Mouse (Mus musculus) bone marrow, adult 2 months (tissue): ENCODE data around the gene F5. TPM values are rescaled to one million over a fixed set of nuclear protein-coding genes. Genes with fewer than 3 reads are reported as not detected.
"Not testable (repeated sequence)": the region's sequence is repeated elsewhere in the genome, so short reads cannot be mapped to it uniquely, and the experiment has no call there.

ENCODE experiments used
- H3K27ac ChIP-seq: fragments of 200-500 bp; 2 replicates; pipeline ENCODE4 v1.5.1; 2012; ENCODE audit warnings: low read depth, mild to moderate bottlenecking, control low read depth, inconsistent platforms, low read length; ENCODE audit not compliant: control insufficient read depth, poor library complexity, insufficient read depth
- H3K4me1 ChIP-seq: fragments of 200-500 bp; 2 replicates; pipeline ENCODE4 v1.6.1; 2011; ENCODE audit warnings: low read length; ENCODE audit not compliant: control insufficient read depth, insufficient read depth
- H3K4me3 ChIP-seq: fragments of 200-500 bp; replicated peaks from 2 replicates; pipeline ENCODE3; 2011; ENCODE audit warnings: mild to moderate bottlenecking, low read depth, low read length, control low read depth; ENCODE audit not compliant: control insufficient read depth
- CTCF ChIP-seq: fragments of 200-500 bp; IDR thresholded peaks from 2 replicates; pipeline ENCODE4 v1.5.1; 2011; ENCODE audit warnings: low read length, control low read depth; ENCODE audit not compliant: control insufficient read depth, insufficient read depth
- POLR2A ChIP-seq: fragments of 200-500 bp; IDR thresholded peaks from 2 replicates; pipeline ENCODE4 v1.6.1; 2011; ENCODE audit warnings: low read depth, mild to moderate bottlenecking, control low read depth, low read length, borderline replicate concordance; ENCODE audit not compliant: control insufficient read depth
- WGBS: fragments of 180-500 bp; shearing (Covaris S2); methylation state at CpG from one replicate; pipeline ENCODE4 v1.1.7; 2018; 5-methylcytosine and 5-hydroxymethylcytosine counted together
- polyA plus RNA-seq: library from polyadenylated mRNA; stranded (reverse); fragments of >200 nt; gene quantifications from 2 replicates; pipeline ENCODE4 v1.2.4, GENCODE M21; 2011; ENCODE audit warnings: low replicate concordance; ENCODE audit not compliant: missing spikeins, insufficient read depth, insufficient read length

F5 gene
- polyA plus RNA-seq, 1 experiment: 21.8 TPM

DNA sequence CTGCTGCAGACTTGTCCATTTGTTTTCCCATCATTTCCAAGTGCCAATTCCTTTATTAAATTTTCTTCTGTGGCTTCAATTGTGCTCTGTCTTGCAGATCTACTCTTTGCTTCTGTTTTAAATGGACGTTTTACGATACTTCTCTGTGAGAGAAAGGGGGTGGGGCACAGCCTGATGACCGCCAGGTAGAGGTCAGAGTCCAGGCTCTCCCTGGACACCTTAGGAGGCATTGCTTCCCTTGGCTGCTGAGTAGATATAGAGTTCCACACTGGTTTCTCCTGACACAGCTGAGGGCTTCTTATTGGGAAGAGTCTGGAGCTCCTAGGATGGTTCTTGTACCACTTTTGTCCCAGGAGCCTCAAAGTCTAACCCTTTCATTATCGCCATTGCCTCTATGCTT lies 59.3 kb downstream of the F5 start:
- 82% methylated on average over 4 of the region's 4 CpGs for WGBS
- H3K27ac ChIP-seq: no peak overlapping the region
- no peak for TF ChIP-seq CTCF
- TF ChIP-seq POLR2A: no peak

DNA sequence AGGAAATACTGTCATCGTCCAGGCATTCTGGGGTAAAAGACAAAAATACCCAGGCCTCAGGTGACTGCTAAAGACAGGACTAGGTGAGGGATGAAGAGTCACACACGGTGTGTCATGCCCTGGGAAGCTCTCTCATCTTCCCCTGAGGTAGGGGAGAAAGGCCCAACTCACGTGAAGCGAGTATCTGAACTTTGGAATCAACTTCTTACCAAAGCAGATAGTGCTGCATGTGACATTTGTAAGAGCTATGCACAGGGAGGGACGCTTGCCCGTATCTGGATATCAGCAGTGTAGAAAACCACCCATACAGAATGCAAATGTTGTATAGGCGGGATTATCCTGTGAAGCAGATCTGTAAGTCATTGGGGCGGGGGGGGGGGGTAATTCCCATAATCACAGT lies 61.0 kb downstream of the F5 start:
- TF ChIP-seq CTCF (no peak), POLR2A (no peak)
- H3K4me3 ChIP-seq: no peak overlapping the region
- WGBS: 77% methylated on average over 8 of the region's 8 CpGs
- H3K27ac ChIP-seq: no peak overlapping the region
- no peaks in the 10 kb centered on the region; the same call in 1 of the 2 replicates for H3K4me1 ChIP-seq

More for the DNA sequence above, 59.3 kb downstream of the F5 start:
- no peaks in the 10 kb centered on the region for H3K4me1 ChIP-seq
- H3K4me3 ChIP-seq: no peak overlapping the region

DNA sequence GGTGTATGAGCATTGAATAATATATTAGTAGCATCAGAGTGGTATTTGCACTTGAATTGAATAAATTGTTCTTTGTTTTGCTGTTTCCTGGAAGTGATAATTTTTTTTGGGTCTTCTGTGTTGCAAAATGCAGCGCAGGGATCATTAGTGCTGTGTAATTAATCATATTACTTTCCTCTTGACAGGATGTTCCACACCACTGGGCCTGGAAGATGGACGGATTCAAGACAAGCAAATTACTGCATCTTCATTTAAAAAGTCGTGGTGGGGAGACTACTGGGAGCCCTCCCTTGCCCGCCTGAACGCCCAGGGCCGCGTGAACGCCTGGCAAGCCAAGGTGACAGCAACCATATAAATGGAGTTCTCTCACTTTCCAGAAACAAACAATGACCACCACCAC lies 62.6 kb downstream of the F5 start:
- Histone ChIP-seq H3K4me1 (no peaks in the 10 kb centered on the region; the same call in none of the 2 replicates), H3K4me3 (no peak overlapping the region), H3K27ac (no peak overlapping the region)
- TF ChIP-seq POLR2A: no peak
- no peak for TF ChIP-seq CTCF
- WGBS: 75% methylated on average over 8 of the region's 8 CpGs

DNA sequence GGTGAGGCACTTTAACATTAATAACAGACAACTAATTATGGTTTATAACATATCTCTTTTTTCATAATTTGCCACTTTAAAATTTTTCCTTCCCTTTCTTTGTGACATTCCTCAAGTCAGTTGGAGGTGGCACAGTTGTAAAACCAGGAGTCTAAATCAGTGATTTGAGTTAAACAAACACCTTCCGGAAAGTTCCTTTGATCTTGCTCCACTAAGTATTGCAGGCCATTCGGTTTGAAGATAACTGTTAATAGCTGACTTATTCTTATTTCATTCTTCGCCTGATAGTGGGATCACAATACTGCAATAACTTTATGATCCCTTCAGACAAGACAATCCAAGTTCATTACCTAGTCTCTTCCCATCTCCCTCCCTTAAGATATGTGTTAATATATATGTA lies 63.5 kb downstream of the F5 start:
- WGBS: 77% methylated on average over 3 of the region's 3 CpGs
- H3K4me3 ChIP-seq: no peak overlapping the region
- TF ChIP-seq CTCF (no peak), POLR2A (no peak)
- no peak overlapping the region for H3K27ac ChIP-seq
- no peaks in the 10 kb centered on the region; the same call in none of the 2 replicates for H3K4me1 ChIP-seq

DNA sequence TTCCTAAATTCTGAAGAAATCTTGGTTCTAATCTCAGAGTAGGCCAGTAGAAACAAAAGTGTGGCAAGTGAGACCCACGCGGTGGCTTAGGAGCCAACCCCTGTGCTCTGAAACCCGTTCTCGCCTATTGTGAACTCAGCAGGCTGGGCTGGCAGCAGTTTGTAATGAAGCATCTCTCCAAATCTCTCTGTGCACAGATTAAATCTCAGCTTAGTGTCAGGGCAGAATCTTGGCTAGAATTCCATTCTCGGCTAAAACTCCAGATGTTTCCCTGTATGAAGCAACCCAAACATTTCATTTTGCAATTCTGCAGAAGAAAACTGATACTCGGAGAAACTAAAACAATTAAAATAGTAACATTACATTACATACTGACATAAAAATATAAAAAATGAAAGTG lies 63.9 kb downstream of the F5 start:
- no peak for TF ChIP-seq POLR2A
- TF ChIP-seq CTCF: no peak
- Histone ChIP-seq H3K4me3 (no peak overlapping the region), H3K4me1 (no peaks in the 10 kb centered on the region; the same call in none of the 2 replicates), H3K27ac (no peak overlapping the region)
- WGBS: 79% methylated on average over 6 of the region's 6 CpGs

DNA sequence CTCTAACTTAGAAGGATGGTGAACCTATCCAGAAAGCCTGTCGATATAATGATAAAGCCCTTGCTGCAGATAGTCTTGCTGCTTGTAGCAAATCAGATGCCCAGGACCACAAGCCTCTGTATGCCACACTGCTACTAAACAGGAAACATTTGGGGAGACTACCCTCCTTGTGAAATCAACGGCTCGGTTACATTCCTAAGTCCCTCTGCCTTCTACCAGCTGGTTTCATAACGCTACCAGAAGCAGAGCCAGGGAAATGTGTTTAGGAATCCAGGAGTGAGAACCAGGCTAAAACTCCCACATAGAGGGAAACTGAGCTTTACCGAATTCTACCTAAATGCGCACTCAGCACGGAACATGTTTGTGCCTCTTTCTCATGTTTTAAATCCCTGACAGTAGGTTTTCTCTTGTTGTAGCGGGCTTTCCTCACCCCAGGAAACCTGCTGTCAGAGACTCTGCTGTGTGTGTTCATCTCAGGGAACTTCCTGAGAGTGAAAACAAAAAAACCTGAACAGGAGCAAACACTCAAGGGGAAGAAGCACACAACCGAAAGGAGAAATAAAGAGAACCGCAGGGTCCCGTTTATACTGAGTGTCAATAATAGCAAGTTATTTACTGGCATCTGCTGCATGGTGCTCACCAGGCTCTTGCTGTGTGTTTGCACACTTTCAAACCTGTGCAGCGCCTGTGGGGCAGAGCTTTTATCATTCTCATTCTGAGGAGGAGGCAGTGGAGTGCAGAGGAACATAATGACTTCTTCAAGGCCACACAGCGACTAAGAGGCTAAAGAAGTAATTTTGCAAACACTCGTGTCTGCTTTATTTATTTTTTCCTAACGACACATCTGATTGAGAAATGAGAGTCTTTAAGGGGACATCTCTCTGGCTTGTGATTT lies 66.4 kb downstream of the F5 start:
- Histone ChIP-seq H3K4me3 (no peak overlapping the region), H3K4me1 (no peaks in the 10 kb centered on the region; the same call in none of the 2 replicates), H3K27ac (peak overlapping the region; percentile 54; the same call in 1 of the 2 replicates)
- TF ChIP-seq CTCF (no peak), POLR2A (no peak)
- 6% methylated on average over 15 of the region's 15 CpGs for WGBS

DNA sequence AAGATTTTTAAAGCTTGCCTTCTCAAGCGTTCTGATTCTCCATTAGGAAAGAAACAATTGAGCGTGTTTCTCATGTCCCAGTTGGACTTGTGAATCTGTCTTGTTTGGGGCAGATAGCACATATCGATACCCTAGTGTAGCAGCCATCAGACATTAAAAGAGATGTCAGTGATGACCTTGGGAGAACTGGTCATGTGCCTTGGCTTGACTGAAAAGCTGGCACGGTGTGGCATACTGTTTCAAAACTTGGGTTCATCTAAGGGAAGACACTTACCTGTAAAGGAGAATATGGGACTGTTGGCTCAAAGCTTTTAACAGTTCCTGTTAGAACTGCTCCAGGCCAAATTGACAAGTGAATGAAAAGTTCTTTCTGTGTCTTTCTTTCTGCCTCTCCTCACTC lies 68.6 kb downstream of the F5 start:
- no peak overlapping the region for H3K4me3 ChIP-seq
- no peaks in the 10 kb centered on the region; the same call in none of the 2 replicates for H3K4me1 ChIP-seq
- no peak for TF ChIP-seq CTCF
- no peak for TF ChIP-seq POLR2A
- no peak overlapping the region for H3K27ac ChIP-seq
- 83% methylated on average over 4 of the region's 4 CpGs for WGBS

DNA sequence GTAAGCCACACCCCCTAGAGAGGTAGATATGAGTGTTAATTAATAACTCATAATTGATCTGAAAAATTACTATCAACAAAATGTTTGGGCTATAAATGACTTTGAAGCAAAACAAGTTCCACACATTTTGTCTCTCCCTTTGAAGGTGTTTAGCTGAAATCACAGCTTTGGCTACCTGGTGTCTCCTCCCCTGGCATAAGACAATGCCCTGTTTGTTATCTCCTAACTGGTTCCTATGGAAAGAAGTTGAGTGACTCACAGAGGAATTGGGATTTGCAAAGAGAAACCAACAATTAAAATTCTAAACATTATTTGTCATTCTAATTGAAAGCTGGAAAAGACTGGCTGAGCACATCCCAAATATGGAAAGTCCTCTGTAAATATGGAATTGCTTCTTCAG lies 71.5 kb downstream of the F5 start:
- Histone ChIP-seq H3K27ac (no peak overlapping the region), H3K4me1 (no peaks in the 10 kb centered on the region), H3K4me3 (no peak overlapping the region)
- no peak for TF ChIP-seq CTCF
- TF ChIP-seq POLR2A: no peak

DNA sequence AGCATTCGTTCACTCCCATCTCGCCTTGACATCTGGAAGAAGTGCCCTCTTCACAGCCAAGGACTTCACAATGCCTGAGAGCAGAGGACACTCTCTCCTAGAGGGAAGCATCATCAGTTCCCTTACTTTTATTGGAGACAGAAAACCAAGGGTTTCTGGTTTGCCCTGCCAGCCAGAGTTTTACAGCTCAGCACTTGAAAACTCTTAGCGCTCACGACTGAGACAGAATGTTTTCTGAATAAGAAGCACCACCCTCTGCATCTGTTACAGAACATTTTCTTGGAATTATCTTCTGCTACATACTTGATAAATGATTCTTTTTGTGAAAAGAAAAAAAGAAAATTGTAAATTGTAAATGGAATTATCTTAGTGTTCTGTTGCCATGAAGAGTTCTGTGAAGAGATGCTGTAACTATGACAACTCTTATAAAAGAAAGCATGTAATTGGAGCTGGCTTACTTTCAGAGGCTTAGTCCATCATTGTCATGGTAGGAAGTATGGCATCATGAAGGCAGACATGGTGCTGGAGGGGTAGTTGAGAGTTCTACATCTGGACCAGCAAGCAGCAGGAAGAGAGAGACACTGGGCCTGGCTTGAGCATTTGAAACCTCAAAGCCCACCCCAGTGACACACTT lies 80.4 kb downstream of the F5 start:
- H3K4me1 ChIP-seq, H3K27ac ChIP-seq, H3K4me3 ChIP-seq: not testable (repeated sequence)
- WGBS: 88% methylated on average over 2 of the region's 4 CpGs
